Mouse (Mus musculus): ENCODE results near the gene Mier2. TPM values are rescaled to one million over a fixed set of nuclear protein-coding genes. Genes with fewer than 3 reads are reported as not detected.

Gene Mier2
- total RNA-seq, 2 experiments from 2014 or later = 30.4 to 33.4 TPM

GRCm38 (mm10) chr10:79496701-79497288 is 58.2 kb downstream of the Mier2 start:
- no peak for DNase-seq

GRCm38 (mm10) chr10:79495886-79496285 is 59.1 kb downstream of the Mier2 start:
- no peak for DNase-seq

Small RNA genes within 50 kb of the gene (microRNA-seq; reads per million reads assigned to microRNA genes)
- gene Mir6909 = not detected

Other genes starting within 250 kb of the Mier2 start
- not detected for gene Vmn2r82, start 198.7 kb downstream of the Mier2 start, total RNA-seq (2021)
- not detected for gene Vmn2r83, start 86.5 kb downstream of the Mier2 start, total RNA-seq (2021)
- 10 to 100 TPM; 20.2 to 38.2 TPM for gene Plpp2, start 21.4 kb downstream of the Mier2 start, total RNA-seq (2021)
- not detected for gene Theg, start 32.1 kb upstream of the Mier2 start, total RNA-seq (2021)
- gene C2cd4c, start 58.8 kb upstream of the Mier2 start, total RNA-seq (2021) = under 1 TPM; 0.16 to 0.30 TPM
- 1 to 10 TPM; 3.0 to 5.2 TPM for gene Shc2, start 82.7 kb upstream of the Mier2 start, total RNA-seq (2021)
- gene Odf3l2, start 90.5 kb upstream of the Mier2 start, total RNA-seq (2021) = not detected
- gene Madcam1, start 109.4 kb upstream of the Mier2 start, total RNA-seq (2021) = not detected
- gene Tpgs1, start 114.2 kb upstream of the Mier2 start, total RNA-seq (2021) = 10 to 100 TPM; 31.6 to 39.0 TPM
- 10 to 100 TPM; 75.0 to 79.9 TPM for gene Cdc34, start 127.0 kb upstream of the Mier2 start, total RNA-seq (2021)
- gene Gzmm, start 133.8 kb upstream of the Mier2 start, total RNA-seq (2021) = 1 to 10 TPM in 1 of 2 experiments, under 1 TPM in 1; 0.86 to 1.0 TPM
- 100 to 1,000 TPM; 558 to 568 TPM for gene Bsg, start 149.3 kb upstream of the Mier2 start, total RNA-seq (2021)
- 1 to 10 TPM; 4.3 to 6.0 TPM for gene Hcn2, start 161.4 kb upstream of the Mier2 start, total RNA-seq (2021)
- 10 to 100 TPM; 51.1 to 58.0 TPM for gene Polrmt, start 191.4 kb upstream of the Mier2 start, total RNA-seq (2021)
- not detected for gene Fgf22, start 199.9 kb upstream of the Mier2 start, total RNA-seq (2021)
- 10 to 100 TPM; 53.0 to 55.2 TPM for gene Rnf126, start 211.8 kb upstream of the Mier2 start, total RNA-seq (2021)
- gene Fstl3, start 222.1 kb upstream of the Mier2 start, total RNA-seq (2021) = 10 to 100 TPM; 11.3 to 22.9 TPM
- gene Prss57, start 235.8 kb upstream of the Mier2 start, total RNA-seq (2021) = not detected
- gene Palm, start 238.4 kb upstream of the Mier2 start, total RNA-seq (2021) = 10 to 100 TPM; 75.4 to 93.7 TPM

All from adrenal gland, postnatal 36 days (tissue).